Mouse (Mus musculus): ENCODE measurements around the gene Hexim1.

DNA sequence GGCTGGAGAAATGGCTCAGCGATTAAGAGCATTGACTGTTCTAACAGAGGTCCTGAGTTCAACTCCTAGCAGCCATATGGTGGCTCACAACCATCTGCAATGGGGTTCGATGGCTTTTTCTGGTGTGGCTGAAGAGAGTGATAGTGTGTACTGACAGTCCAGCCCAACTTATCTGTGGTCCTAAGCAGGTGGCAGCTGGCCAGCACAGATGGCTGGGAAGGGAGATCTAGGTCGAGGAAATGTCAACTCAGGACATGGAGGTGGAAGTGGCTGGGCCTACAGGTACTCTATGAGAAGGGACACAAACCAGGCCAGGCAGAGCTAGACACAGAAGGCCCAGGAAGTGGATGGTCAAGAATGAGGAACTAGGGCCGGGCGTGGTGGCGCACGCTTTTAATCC is 40.0 kb upstream of the Hexim1 start:
- TF ChIP-seq CTCF (IDR thresholded peaks at IDR 0.05; ENCODE audit: control insufficient read depth, insufficient read depth, insufficient replicate concordance, low read depth, low read length) (no peak), POLR2A (IDR thresholded peaks at IDR 0.05; ENCODE audit: control insufficient read depth, low read depth, low read length) (no peak)
